Mouse (Mus musculus) brain, embryonic 18.5 days (tissue): Measurements from ENCODE around the gene Ubfd1.
"Not testable (repeated sequence)": the region's sequence is repeated elsewhere in the genome, so short reads cannot be mapped to it uniquely, and the experiment has no call there.

Experiments
- DNase-seq: peaks from one replicate; pipeline ENCODE4 v3.0.0-alpha.2; 2012; ENCODE audit warnings: low read depth, low spot score

The Ubfd1 gene

GRCm38 (mm10) chr7:122087195-122087982 is 20.4 kb downstream of the Ubfd1 start:
- no peak for DNase-seq

DNA sequence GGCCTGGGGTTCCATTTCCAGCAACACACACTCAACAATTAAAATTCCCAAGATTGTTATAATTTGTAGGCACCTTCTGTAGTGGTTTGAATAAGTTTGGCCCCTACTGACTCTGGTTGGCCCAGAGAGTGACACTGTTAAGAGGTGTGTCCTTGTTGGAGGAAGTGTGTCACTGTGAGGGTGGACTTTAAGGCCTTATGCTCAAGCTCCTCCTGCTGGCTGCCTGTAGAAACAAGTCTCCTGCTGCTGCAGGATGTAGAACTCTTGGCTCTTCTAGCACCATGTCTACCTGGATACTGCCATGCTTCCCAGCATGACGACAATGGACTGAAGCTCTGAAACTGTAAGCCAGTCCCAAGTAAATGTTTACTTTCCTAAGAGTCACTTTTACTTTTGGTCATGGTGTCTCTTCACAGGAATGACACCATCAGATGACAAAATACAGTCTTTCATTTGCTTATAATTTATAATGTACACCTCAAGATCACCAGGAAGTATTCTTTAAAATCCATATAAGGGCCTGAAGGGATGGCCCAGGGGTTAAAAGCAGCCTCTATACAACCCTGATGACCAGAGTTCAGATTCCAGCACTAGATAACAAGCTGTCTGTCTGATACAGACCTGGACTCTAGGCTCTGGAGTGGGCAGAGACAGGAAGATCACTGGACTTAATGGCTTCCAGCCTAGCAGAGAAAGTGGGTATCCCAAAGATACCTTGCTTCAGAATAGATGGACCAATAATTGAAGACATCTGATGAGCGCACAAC is 27.8 kb downstream of the Ubfd1 start:
- DNase-seq = no peak

DNA sequence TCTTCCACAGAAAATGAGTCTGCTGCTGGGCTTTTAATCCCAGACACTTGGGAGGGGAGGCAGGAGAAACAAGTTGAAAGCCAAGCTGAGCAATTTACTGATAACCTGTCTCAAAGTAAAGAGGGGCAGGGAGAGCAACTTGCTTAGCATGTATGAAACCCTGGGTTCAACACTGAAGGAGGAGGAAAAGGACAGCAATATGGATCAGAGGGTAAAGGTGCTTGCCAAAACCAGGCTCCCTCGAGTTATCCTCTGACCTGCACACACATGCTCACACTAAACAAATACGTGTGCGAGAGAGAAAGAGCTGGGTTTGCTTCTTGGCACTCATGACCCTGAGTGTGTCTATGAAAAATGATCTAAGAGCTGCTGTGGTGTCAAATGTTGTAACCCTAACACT is 31.0 kb downstream of the Ubfd1 start:
- no peak for DNase-seq

GRCm38 (mm10) chr7:122099222-122099621 is 32.2 kb downstream of the Ubfd1 start:
- no peak for DNase-seq

DNA sequence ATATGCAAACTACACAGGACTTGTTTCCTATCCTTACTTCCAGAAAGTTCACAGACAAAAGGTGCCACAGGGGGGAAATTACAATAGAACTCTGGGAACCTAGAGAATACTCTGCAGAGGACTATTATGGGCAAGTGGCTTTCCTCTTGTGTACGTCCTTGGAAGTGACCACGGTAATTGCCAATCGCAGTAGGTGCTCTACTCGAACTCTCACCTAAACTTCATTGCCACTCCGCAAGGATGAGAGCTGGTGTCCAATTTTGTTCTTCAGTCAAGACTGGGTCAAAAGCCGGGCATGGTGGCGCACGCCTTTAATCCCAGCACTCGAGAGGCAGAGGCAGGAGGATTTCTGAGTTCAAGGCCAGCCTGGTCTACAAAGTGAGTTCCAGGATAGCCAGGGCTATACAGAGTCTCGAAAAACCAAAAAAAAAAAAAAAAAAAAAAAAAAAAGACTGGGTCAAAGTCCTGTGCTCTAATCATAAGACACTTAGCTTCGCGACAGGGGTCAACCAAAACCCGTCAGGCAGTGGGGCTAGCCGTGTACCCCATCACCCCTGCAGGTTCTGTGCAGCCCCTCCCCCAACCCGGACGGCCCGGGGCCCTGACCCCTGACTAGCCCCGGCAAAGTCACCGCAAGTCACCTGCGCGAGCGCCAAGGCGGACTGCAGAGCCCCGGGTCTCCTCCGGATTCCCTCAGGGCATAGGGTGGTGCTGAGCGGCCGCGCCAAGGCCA is 34.2 kb downstream of the Ubfd1 start:
- not testable (repeated sequence) for DNase-seq

GRCm38 (mm10) chr7:122101747-122102244 is 34.8 kb downstream of the Ubfd1 start, which contains the start of gene Ndufab1:
TSS of gene Ndufab1 (minus strand) at chr7:122101886.
- DNase-seq = peak; percentile 77

GRCm38 (mm10) chr7:122108206-122108605 is 41.2 kb downstream of the Ubfd1 start:
- DNase-seq = no peak

DNA sequence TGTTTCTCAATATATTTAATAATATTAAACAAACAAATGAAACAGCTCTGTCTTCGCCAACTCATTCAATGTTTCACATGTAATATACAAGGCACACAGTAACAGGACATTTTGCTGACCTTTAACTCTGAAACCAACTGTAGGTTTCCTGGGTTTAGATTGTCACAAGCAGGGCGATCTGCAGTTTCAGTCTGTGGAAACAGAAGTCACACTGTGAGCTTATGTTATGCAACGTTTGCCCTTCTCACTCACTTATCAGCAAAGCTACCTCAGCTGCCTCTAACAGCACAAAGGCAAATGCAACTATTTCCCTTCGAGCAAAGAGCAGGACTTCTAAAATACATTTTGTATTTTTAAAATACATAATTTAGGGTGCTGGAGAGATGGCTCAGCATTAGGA is 56.5 kb downstream of the Ubfd1 start:
- DNase-seq = no peak

GRCm38 (mm10) chr7:122125636-122126035 is 58.7 kb downstream of the Ubfd1 start:
- no peak for DNase-seq

- DNase-seq = no peak
These were observed 60.0 kb downstream of the Ubfd1 start for GRCm38 (mm10) chr7:122126946-122127345.
